Mouse (Mus musculus): Measurements from ENCODE around the gene Ercc1.

DNA sequence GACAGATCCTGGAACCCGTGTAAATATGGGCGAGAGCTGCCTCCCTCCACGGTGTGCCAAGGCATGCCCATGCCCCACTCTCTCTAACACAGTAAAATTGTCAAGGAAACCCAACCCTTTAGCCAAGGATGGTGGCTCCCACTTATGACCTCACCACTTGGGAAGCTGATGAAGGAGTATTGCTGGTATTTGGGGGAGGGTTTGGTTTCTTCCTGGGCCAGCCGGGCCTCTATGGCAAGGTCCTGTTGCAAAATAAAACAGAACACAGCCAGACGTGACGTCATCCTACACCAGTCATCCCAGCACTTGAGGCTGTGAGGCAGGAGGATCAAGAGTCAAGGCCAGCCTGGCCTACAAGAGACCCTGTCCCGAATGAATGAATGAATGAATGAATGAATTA is 6.0 kb upstream of the Ercc1 start:
- no peak for TF ChIP-seq CTCF (IDR thresholded peaks at IDR 0.05)
- TF ChIP-seq EP300 (IDR thresholded peaks at IDR 0.05), result 0 out of 2 replicates have a peak, but pooled peaks have one; percentile 20
